Mouse (Mus musculus): ENCODE measurements around the gene Ccdc28b. TPM values are rescaled to one million over a fixed set of nuclear protein-coding genes. Genes with fewer than 3 reads are reported as not detected.
A peak's percentile ranks its signal among the peaks of the same experiment; 100 is the strongest.

The Ccdc28b gene
- polyA plus RNA-seq, 1 experiment: 75.8 TPM

GRCm38 (mm10) chr4:129585773-129586172 is 38.0 kb downstream of the Ccdc28b start:
- WGBS: 84% methylated on average over 9 of the region's 9 CpGs
- Histone ChIP-seq H3K27ac (ENCODE audit: control insufficient read depth, insufficient read depth, low read depth, low read length, poor library complexity) (no peak overlapping the region), H3K4me1 (ENCODE audit: control insufficient read depth, insufficient read depth, low read length) (peaks cover 2% of the 10 kb centered on the region; the same call in 1 of the 2 replicates), H3K4me3 (replicated peaks; ENCODE audit: control insufficient read depth, low read depth, low read length) (no peak overlapping the region)
- TF ChIP-seq POLR2A (IDR thresholded peaks at IDR 0.05; ENCODE audit: borderline replicate concordance, control insufficient read depth, low read depth, low read length): no peak
- no peak for TF ChIP-seq CTCF (IDR thresholded peaks at IDR 0.05; ENCODE audit: control insufficient read depth, insufficient read depth, low read length)

GRCm38 (mm10) chr4:129584884-129585608 is 38.7 kb downstream of the Ccdc28b start:
- peaks cover 2% of the 10 kb centered on the region; the same call in 1 of the 2 replicates for H3K4me1 ChIP-seq (ENCODE audit: control insufficient read depth, insufficient read depth, low read length)
- TF ChIP-seq CTCF (IDR thresholded peaks at IDR 0.05; ENCODE audit: control insufficient read depth, insufficient read depth, low read length) (peak; percentile 76), POLR2A (IDR thresholded peaks at IDR 0.05; ENCODE audit: borderline replicate concordance, control insufficient read depth, low read depth, low read length) (peak; percentile 8; the same call in 1 of the 2 replicates)
- 1% methylated on average over 36 of the region's 36 CpGs for WGBS
- H3K27ac ChIP-seq (ENCODE audit: control insufficient read depth, insufficient read depth, low read depth, low read length, poor library complexity): peak overlapping the region; percentile 76
- H3K4me3 ChIP-seq (replicated peaks; ENCODE audit: control insufficient read depth, low read depth, low read length): peak overlapping the region; percentile 87

- 71% methylated on average over 1 of the region's 1 CpGs for WGBS
- Histone ChIP-seq H3K27ac (ENCODE audit: control insufficient read depth, insufficient read depth, low read depth, low read length, poor library complexity) (peak overlapping the region; percentile 32), H3K4me1 (ENCODE audit: control insufficient read depth, insufficient read depth, low read length) (peaks cover 2% of the 10 kb centered on the region; the same call in 1 of the 2 replicates), H3K4me3 (replicated peaks; ENCODE audit: control insufficient read depth, low read depth, low read length) (no peak overlapping the region)
- TF ChIP-seq POLR2A (IDR thresholded peaks at IDR 0.05; ENCODE audit: borderline replicate concordance, control insufficient read depth, low read depth, low read length): no peak
- no peak for TF ChIP-seq CTCF (IDR thresholded peaks at IDR 0.05; ENCODE audit: control insufficient read depth, insufficient read depth, low read length)
Observed at GRCm38 (mm10) chr4:129584370-129584769, 39.4 kb downstream of the Ccdc28b start.

- 90% methylated on average over 1 of the region's 1 CpGs for WGBS
Observed at GRCm38 (mm10) chr4:129582251-129582650, 41.5 kb downstream of the Ccdc28b start.

GRCm38 (mm10) chr4:129580347-129580746 is 43.4 kb downstream of the Ccdc28b start:
- no peak overlapping the region for H3K4me3 ChIP-seq (replicated peaks; ENCODE audit: control insufficient read depth, low read depth, low read length)
- WGBS: 46% methylated on average over 7 of the region's 7 CpGs
- no peak overlapping the region for H3K27ac ChIP-seq (ENCODE audit: control insufficient read depth, insufficient read depth, low read depth, low read length, poor library complexity)
- TF ChIP-seq POLR2A (IDR thresholded peaks at IDR 0.05; ENCODE audit: borderline replicate concordance, control insufficient read depth, low read depth, low read length): no peak
- TF ChIP-seq CTCF (IDR thresholded peaks at IDR 0.05; ENCODE audit: control insufficient read depth, insufficient read depth, low read length): no peak
- peaks cover 2% of the 10 kb centered on the region; the same call in 1 of the 2 replicates for H3K4me1 ChIP-seq (ENCODE audit: control insufficient read depth, insufficient read depth, low read length)

More at GRCm38 (mm10) chr4:129582251-129582650, 41.5 kb downstream of the Ccdc28b start:
- H3K4me3 ChIP-seq (replicated peaks; ENCODE audit: control insufficient read depth, low read depth, low read length): no peak overlapping the region
- peaks cover 2% of the 10 kb centered on the region; the same call in 1 of the 2 replicates for H3K4me1 ChIP-seq (ENCODE audit: control insufficient read depth, insufficient read depth, low read length)
- TF ChIP-seq POLR2A (IDR thresholded peaks at IDR 0.05; ENCODE audit: borderline replicate concordance, control insufficient read depth, low read depth, low read length) (no peak), CTCF (IDR thresholded peaks at IDR 0.05; ENCODE audit: control insufficient read depth, insufficient read depth, low read length) (no peak)
- H3K27ac ChIP-seq (ENCODE audit: control insufficient read depth, insufficient read depth, low read depth, low read length, poor library complexity): no peak overlapping the region

GRCm38 (mm10) chr4:129578466-129578865 is 45.3 kb downstream of the Ccdc28b start, which contains the start of gene Fam167b:
Gene Fam167b, minus strand, starts transcription at chr4:129578549.
- Histone ChIP-seq H3K4me1 (ENCODE audit: control insufficient read depth, insufficient read depth, low read length) (peaks cover 4% of the 10 kb centered on the region; the same call in 1 of the 2 replicates), H3K27ac (ENCODE audit: control insufficient read depth, insufficient read depth, low read depth, low read length, poor library complexity) (0 out of 2 replicates have a peak within 1 kb of the TSS, but pooled peaks have one; percentile 4), H3K4me3 (replicated peaks; ENCODE audit: control insufficient read depth, low read depth, low read length) (no peak within 1 kb of the TSS)
- no peak for TF ChIP-seq POLR2A (IDR thresholded peaks at IDR 0.05; ENCODE audit: borderline replicate concordance, control insufficient read depth, low read depth, low read length)
- TF ChIP-seq CTCF (IDR thresholded peaks at IDR 0.05; ENCODE audit: control insufficient read depth, insufficient read depth, low read length): no peak
- WGBS: 57% methylated on average over 5 of the region's 5 CpGs

GRCm38 (mm10) chr4:129577688-129578087 is 46.1 kb downstream of the Ccdc28b start:
- Histone ChIP-seq H3K4me1 (ENCODE audit: control insufficient read depth, insufficient read depth, low read length) (peaks cover 4% of the 10 kb centered on the region; the same call in 1 of the 2 replicates), H3K27ac (ENCODE audit: control insufficient read depth, insufficient read depth, low read depth, low read length, poor library complexity) (0 out of 2 replicates have a peak overlapping the region, but pooled peaks have one; percentile 4), H3K4me3 (replicated peaks; ENCODE audit: control insufficient read depth, low read depth, low read length) (no peak overlapping the region)
- TF ChIP-seq POLR2A (IDR thresholded peaks at IDR 0.05; ENCODE audit: borderline replicate concordance, control insufficient read depth, low read depth, low read length): no peak
- no peak for TF ChIP-seq CTCF (IDR thresholded peaks at IDR 0.05; ENCODE audit: control insufficient read depth, insufficient read depth, low read length)
- WGBS: 77% methylated on average over 7 of the region's 7 CpGs

- peak overlapping the region; percentile 26; the same call in 1 of the 2 replicates for H3K27ac ChIP-seq (ENCODE audit: control insufficient read depth, insufficient read depth, low read depth, low read length, poor library complexity)
- H3K4me1 ChIP-seq (ENCODE audit: control insufficient read depth, insufficient read depth, low read length): peaks cover 4% of the 10 kb centered on the region; the same call in 1 of the 2 replicates
- TF ChIP-seq CTCF (IDR thresholded peaks at IDR 0.05; ENCODE audit: control insufficient read depth, insufficient read depth, low read length) (peak; percentile 63), POLR2A (IDR thresholded peaks at IDR 0.05; ENCODE audit: borderline replicate concordance, control insufficient read depth, low read depth, low read length) (no peak)
- H3K4me3 ChIP-seq (replicated peaks; ENCODE audit: control insufficient read depth, low read depth, low read length): peak overlapping the region; percentile 43
- WGBS: 31% methylated on average over 21 of the region's 21 CpGs
Observed at GRCm38 (mm10) chr4:129576863-129577491, 46.8 kb downstream of the Ccdc28b start.
